Mouse (Mus musculus) bone marrow macrophage, adult 2 months (primary cell): Measurements from ENCODE around the gene Gm6465.
"Not testable (repeated sequence)": the region's sequence is repeated elsewhere in the genome, so short reads cannot be mapped to it uniquely, and the experiment has no call there.

ENCODE experiments used
- CTCF ChIP-seq: IDR thresholded peaks from 2 replicates; pipeline ENCODE4 v1.5.1; 2012; ENCODE audit warnings: low read depth, mild to moderate bottlenecking, low read length, moderate library complexity
- POLR2A ChIP-seq: IDR thresholded peaks from 2 replicates; pipeline ENCODE4 v1.6.1; 2012; ENCODE audit warnings: mild to moderate bottlenecking, low read depth, low read length, borderline replicate concordance

GRCm38 (mm10) chr5:11857909-11858308 lies 12.6 kb downstream of the Gm6465 start:
- TF ChIP-seq CTCF, POLR2A: not testable (repeated sequence)
